Mouse (Mus musculus): ENCODE data around the gene Cckbr.

- TF ChIP-seq CTCF (IDR thresholded peaks at IDR 0.05 in 2 of 3, conservative IDR thresholded peaks at IDR 0.05 in 1 of 3; ENCODE audit: control insufficient read depth in 1 of 3, insufficient read depth in 1 of 3, low read depth in 2 of 3, low read length in 3 of 3, poor library complexity in 1 of 3, severe bottlenecking in 1 of 3) (no peak), USF1 (IDR thresholded peaks at IDR 0.05; ENCODE audit: low read depth, low read length) (no peak), EP300 (IDR thresholded peaks at IDR 0.05; ENCODE audit: low read depth in 1 of 2, low read length in 2 of 2) (no peak), ZKSCAN1 (IDR thresholded peaks at IDR 0.05; ENCODE audit: low read depth, low read length) (no peak), MEF2A (IDR thresholded peaks at IDR 0.05; ENCODE audit: extremely low read depth, insufficient replicate concordance, low read depth, low read length, poor library complexity, severe bottlenecking) (no peak), BHLHE40 (IDR thresholded peaks at IDR 0.05; ENCODE audit: borderline replicate concordance, low read depth, low read length) (no peak), SIN3A (IDR thresholded peaks at IDR 0.05; ENCODE audit: low read length) (no peak), RCOR1 (IDR thresholded peaks at IDR 0.05; ENCODE audit: low read depth, low read length) (no peak), POLR2A (IDR thresholded peaks at IDR 0.05; ENCODE audit: control insufficient read depth in 1 of 2, insufficient read depth in 1 of 2, low read depth in 1 of 2, low read length in 2 of 2, poor library complexity in 1 of 2) (no peak), CHD2 (IDR thresholded peaks at IDR 0.05; ENCODE audit: low read length) (no peak), ZMIZ1 (IDR thresholded peaks at IDR 0.05; ENCODE audit: low read depth, low read length) (no peak), MAFK (IDR thresholded peaks at IDR 0.05; ENCODE audit: borderline replicate concordance, low read depth, low read length) (no peak), MAZ (IDR thresholded peaks at IDR 0.05; ENCODE audit: low read depth, low read length) (no peak), ZNF384 (IDR thresholded peaks at IDR 0.05; ENCODE audit: low read depth, low read length) (no peak)
These were observed 30.9 kb upstream of the Cckbr start for GRCm38 (mm10) chr7:105394606-105395005.
